Mouse (Mus musculus) gastrocnemius, postnatal 14 days (tissue): ENCODE results near the gene Cldn15. TPM values are rescaled to one million over a fixed set of nuclear protein-coding genes. Genes with fewer than 3 reads are reported as not detected.

ENCODE experiments used
- microRNA-seq, 2 experiments: library from miRNA; unstranded; fragments of <30 nt; microRNA quantifications; one replicate each; pipeline ENCODE4 v1.2.0; 2021
- total RNA-seq, 2 experiments: library from RNA; stranded (reverse); gene quantifications; 2 replicates each; pipeline ENCODE4 v1.2.3; 2021

Gene Cldn15
- total RNA-seq, 2 experiments from 2014 or later, result 2.0 to 2.1 TPM

Small RNAs within 50 kb of the gene (microRNA-seq; reads per million reads assigned to microRNA genes)
- gene Mir702, result 4.0 to 8.0 reads per million in 2 experiments

Other genes with a start within 250 kb of the Cldn15 start
- gene Col26a1, start 83.4 kb upstream of the Cldn15 start, total RNA-seq, result 10 to 100 TPM; 11.7 to 13.5 TPM
- gene Ift22, start 58.5 kb upstream of the Cldn15 start, total RNA-seq, result 1 to 10 TPM; 5.4 to 6.2 TPM
- gene Fis1, start 13.3 kb upstream of the Cldn15 start, total RNA-seq, result 100 to 1,000 TPM; 154 to 159 TPM
- 10 to 100 TPM; 21.8 to 24.3 TPM for gene Plod3, start 20.4 kb downstream of the Cldn15 start, total RNA-seq
- 10 to 100 TPM; 49.2 to 51.1 TPM for gene Znhit1, start 21.4 kb downstream of the Cldn15 start, total RNA-seq
- gene Vgf, start 59.8 kb downstream of the Cldn15 start, total RNA-seq, result not detected
- gene Ap1s1, start 79.5 kb downstream of the Cldn15 start, total RNA-seq, result 10 to 100 TPM; 24.3 to 26.0 TPM
- 1 to 10 TPM; 1.2 to 1.9 TPM for gene Serpine1, start 105.7 kb downstream of the Cldn15 start, total RNA-seq
- 1 to 10 TPM; 7.6 to 9.1 TPM for gene Trim56, start 149.6 kb downstream of the Cldn15 start, total RNA-seq
- gene Muc3, start 182.7 kb downstream of the Cldn15 start, total RNA-seq, result not detected
- gene Muc3a, start 245.8 kb downstream of the Cldn15 start, total RNA-seq, result under 1 TPM; 0.21 to 0.31 TPM